Mouse (Mus musculus): ENCODE measurements around the gene Traf3. TPM values are rescaled to one million over a fixed set of nuclear protein-coding genes. Genes with fewer than 3 reads are reported as not detected.

Traf3 gene
- polyA plus RNA-seq, 1 experiment, result 29.8 TPM

GRCm38 (mm10) chr12:111211729-111212128 lies 45.6 kb downstream of the Traf3 start:
- no peak for TF ChIP-seq POLR2A (IDR thresholded peaks at IDR 0.05; ENCODE audit: borderline replicate concordance, insufficient read depth, low read length)
- no peak for TF ChIP-seq CTCF (IDR thresholded peaks at IDR 0.05; ENCODE audit: borderline replicate concordance, insufficient read depth, low read depth, low read length)
- Histone ChIP-seq H3K4me1 (ENCODE audit: control insufficient read depth, insufficient read depth, low read length) (no peaks in the 10 kb centered on the region), H3K27me3 (ENCODE audit: control insufficient read depth, insufficient read depth, low read length) (no peaks in the 10 kb centered on the region), H3K4me3 (replicated peaks; ENCODE audit: insufficient read depth, low read depth, low read length) (no peak overlapping the region), H3K27ac (ENCODE audit: insufficient read depth, low read length) (no peak overlapping the region)
- 86% methylated on average over 5 of the region's 5 CpGs for WGBS
- DNase-seq, result no peak

- DNase-seq, result no peak
- H3K4me3 ChIP-seq (replicated peaks; ENCODE audit: insufficient read depth, low read depth, low read length), result no peak overlapping the region
- no peaks in the 10 kb centered on the region for H3K4me1 ChIP-seq (ENCODE audit: control insufficient read depth, insufficient read depth, low read length)
- WGBS, result 97% methylated on average over 6 of the region's 6 CpGs
- no peaks in the 10 kb centered on the region for H3K27me3 ChIP-seq (ENCODE audit: control insufficient read depth, insufficient read depth, low read length)
- TF ChIP-seq POLR2A (IDR thresholded peaks at IDR 0.05; ENCODE audit: borderline replicate concordance, insufficient read depth, low read length), result no peak
- no peak for TF ChIP-seq CTCF (IDR thresholded peaks at IDR 0.05; ENCODE audit: borderline replicate concordance, insufficient read depth, low read depth, low read length)
- H3K27ac ChIP-seq (ENCODE audit: insufficient read depth, low read length), result no peak overlapping the region
These were observed 52.7 kb downstream of the Traf3 start for GRCm38 (mm10) chr12:111218867-111219266.

GRCm38 (mm10) chr12:111225197-111225780 lies 59.1 kb downstream of the Traf3 start:
- Histone ChIP-seq H3K4me3 (replicated peaks; ENCODE audit: insufficient read depth, low read depth, low read length) (no peak overlapping the region), H3K27ac (ENCODE audit: insufficient read depth, low read length) (no peak overlapping the region), H3K27me3 (ENCODE audit: control insufficient read depth, insufficient read depth, low read length) (no peaks in the 10 kb centered on the region), H3K4me1 (ENCODE audit: control insufficient read depth, insufficient read depth, low read length) (no peaks in the 10 kb centered on the region)
- 74% methylated on average over 10 of the region's 10 CpGs for whole genome bisulfite sequencing
- DNase-seq, result no peak
- no peak for TF ChIP-seq POLR2A (IDR thresholded peaks at IDR 0.05; ENCODE audit: borderline replicate concordance, insufficient read depth, low read length)
- TF ChIP-seq CTCF (IDR thresholded peaks at IDR 0.05; ENCODE audit: borderline replicate concordance, insufficient read depth, low read depth, low read length), result no peak

- TF ChIP-seq CTCF (IDR thresholded peaks at IDR 0.05; ENCODE audit: borderline replicate concordance, insufficient read depth, low read depth, low read length) (no peak), POLR2A (IDR thresholded peaks at IDR 0.05; ENCODE audit: borderline replicate concordance, insufficient read depth, low read length) (no peak)
- 57% methylated on average over 4 of the region's 4 CpGs for WGBS
- H3K27me3 ChIP-seq (ENCODE audit: control insufficient read depth, insufficient read depth, low read length), result no peaks in the 10 kb centered on the region
- no peak for DNase-seq
- no peak overlapping the region for H3K4me3 ChIP-seq (replicated peaks; ENCODE audit: insufficient read depth, low read depth, low read length)
- H3K27ac ChIP-seq (ENCODE audit: insufficient read depth, low read length), result no peak overlapping the region
- no peaks in the 10 kb centered on the region for H3K4me1 ChIP-seq (ENCODE audit: control insufficient read depth, insufficient read depth, low read length)
These were observed 61.2 kb downstream of the Traf3 start for GRCm38 (mm10) chr12:111227410-111227809.

GRCm38 (mm10) chr12:111228488-111228887 lies 62.3 kb downstream of the Traf3 start:
- no peak for DNase-seq
- H3K27me3 ChIP-seq (ENCODE audit: control insufficient read depth, insufficient read depth, low read length), result no peaks in the 10 kb centered on the region
- WGBS, result 97% methylated on average over 5 of the region's 5 CpGs
- H3K27ac ChIP-seq (ENCODE audit: insufficient read depth, low read length), result no peak overlapping the region
- no peak for TF ChIP-seq POLR2A (IDR thresholded peaks at IDR 0.05; ENCODE audit: borderline replicate concordance, insufficient read depth, low read length)
- no peaks in the 10 kb centered on the region for H3K4me1 ChIP-seq (ENCODE audit: control insufficient read depth, insufficient read depth, low read length)
- H3K4me3 ChIP-seq (replicated peaks; ENCODE audit: insufficient read depth, low read depth, low read length), result no peak overlapping the region

- TF ChIP-seq POLR2A (IDR thresholded peaks at IDR 0.05; ENCODE audit: borderline replicate concordance, insufficient read depth, low read length) (no peak), CTCF (IDR thresholded peaks at IDR 0.05; ENCODE audit: borderline replicate concordance, insufficient read depth, low read depth, low read length) (no peak)
- Histone ChIP-seq H3K27me3 (ENCODE audit: control insufficient read depth, insufficient read depth, low read length) (no peaks in the 10 kb centered on the region), H3K4me1 (ENCODE audit: control insufficient read depth, insufficient read depth, low read length) (peaks cover 4% of the 10 kb centered on the region; the same call in 1 of the 2 replicates), H3K4me3 (replicated peaks; ENCODE audit: insufficient read depth, low read depth, low read length) (no peak overlapping the region), H3K27ac (ENCODE audit: insufficient read depth, low read length) (no peak overlapping the region)
- WGBS, result 95% methylated on average over 2 of the region's 2 CpGs
- DNase-seq, result no peak
These were observed 64.6 kb downstream of the Traf3 start for GRCm38 (mm10) chr12:111230793-111231192.

- no peak for TF ChIP-seq CTCF (IDR thresholded peaks at IDR 0.05; ENCODE audit: borderline replicate concordance, insufficient read depth, low read depth, low read length)
- no peak for TF ChIP-seq POLR2A (IDR thresholded peaks at IDR 0.05; ENCODE audit: borderline replicate concordance, insufficient read depth, low read length)
- Histone ChIP-seq H3K27me3 (ENCODE audit: control insufficient read depth, insufficient read depth, low read length) (no peaks in the 10 kb centered on the region), H3K27ac (ENCODE audit: insufficient read depth, low read length) (no peak overlapping the region), H3K4me3 (replicated peaks; ENCODE audit: insufficient read depth, low read depth, low read length) (no peak overlapping the region), H3K4me1 (ENCODE audit: control insufficient read depth, insufficient read depth, low read length) (peaks cover 11% of the 10 kb centered on the region)
- DNase-seq, result no peak
- 96% methylated on average over 4 of the region's 4 CpGs for WGBS
These were observed 67.6 kb downstream of the Traf3 start for GRCm38 (mm10) chr12:111233798-111234197.

GRCm38 (mm10) chr12:111234383-111234782 lies 68.2 kb downstream of the Traf3 start:
- DNase-seq, result no peak
- Histone ChIP-seq H3K4me3 (replicated peaks; ENCODE audit: insufficient read depth, low read depth, low read length) (no peak overlapping the region), H3K27ac (ENCODE audit: insufficient read depth, low read length) (no peak overlapping the region), H3K4me1 (ENCODE audit: control insufficient read depth, insufficient read depth, low read length) (peaks cover 14% of the 10 kb centered on the region), H3K27me3 (ENCODE audit: control insufficient read depth, insufficient read depth, low read length) (no peaks in the 10 kb centered on the region)
- no peak for TF ChIP-seq POLR2A (IDR thresholded peaks at IDR 0.05; ENCODE audit: borderline replicate concordance, insufficient read depth, low read length)
- no peak for TF ChIP-seq CTCF (IDR thresholded peaks at IDR 0.05; ENCODE audit: borderline replicate concordance, insufficient read depth, low read depth, low read length)
- 80% methylated on average over 9 of the region's 9 CpGs for WGBS

Measured in cerebellum, adult 2 months (tissue).